Mouse (Mus musculus) liver, embryonic 16.5 days (tissue): ENCODE results near the gene Dnah8. TPM values are rescaled to one million over a fixed set of nuclear protein-coding genes. Genes with fewer than 3 reads are reported as not detected.

Experiments
- ATAC-seq: fragments of 200-750 bp; cut with Nextera tagmentation; 2 replicates; pipeline ENCODE4 v1.8.0; 2017; ENCODE audit warnings: low read depth, mild to moderate bottlenecking, moderate number of reproducible peaks, moderate library complexity
- H3K27ac ChIP-seq: fragments of 300-500 bp; sonication (generic); 2 replicates; pipeline ENCODE4 v1.5.1; 2014; ENCODE audit warnings: mild to moderate bottlenecking, low read length
- H3K27me3 ChIP-seq: fragments of 300-500 bp; sonication (generic); 2 replicates; pipeline ENCODE4 v1.6.1; 2014; ENCODE audit warnings: low read depth, low read length, mixed read lengths; ENCODE audit not compliant: control insufficient read depth, insufficient read depth
- H3K36me3 ChIP-seq: fragments of 300-500 bp; sonication (generic); 2 replicates; pipeline ENCODE4 v1.6.1; 2014; ENCODE audit warnings: mild to moderate bottlenecking; ENCODE audit not compliant: control insufficient read depth, insufficient read depth
- H3K4me1 ChIP-seq: fragments of 300-500 bp; sonication (generic); 2 replicates; pipeline ENCODE4 v1.6.1; 2014; ENCODE audit warnings: low read depth, low read length, mixed read lengths; ENCODE audit not compliant: control insufficient read depth
- H3K4me2 ChIP-seq: fragments of 300-500 bp; sonication (generic); 2 replicates; pipeline ENCODE4 v1.6.1; 2014; ENCODE audit warnings: low read depth, low read length, mixed read lengths
- H3K4me3 ChIP-seq: fragments of 300-500 bp; sonication (generic); 2 replicates; pipeline ENCODE4 v1.5.1; 2014; ENCODE audit warnings: low read depth, mild to moderate bottlenecking, low read length
- H3K9ac ChIP-seq: fragments of 300-500 bp; sonication (generic); 2 replicates; pipeline ENCODE4 v1.6.1; 2014; ENCODE audit warnings: low read depth, low read length
- H3K9me3 ChIP-seq: fragments of 300-500 bp; sonication (generic); replicated peaks from 2 replicates; pipeline ENCODE4 v1.6.1; 2016; ENCODE audit warnings: low read length; ENCODE audit not compliant: control insufficient read depth
- WGBS: fragments of 180-500 bp; shearing (Covaris S2); extraction: QIAGEN DNeasy Blood & Tissue Kit; methylation state at CpG from one replicate; pipeline ENCODE4 v1.1.7; 2014; ENCODE audit not compliant: insufficient replicate concordance; 5-methylcytosine and 5-hydroxymethylcytosine counted together
- polyA plus RNA-seq: library from polyadenylated mRNA; unstranded; fragments of >200 nt; fragmentation: Nextera tagmentation; extraction: Ambion mirVana; gene quantifications from 2 replicates; pipeline ENCODE4 v1.2.1, GENCODE M21; 2015

Dnah8 gene
- polyA plus RNA-seq, 1 experiment from 2014 or later = 0.99 TPM

GRCm38 (mm10) chr17:30912536-30912935, 288.4 kb downstream of the Dnah8 start:
- no peak for ATAC-seq
- Histone ChIP-seq H3K4me1 (no peaks in the 10 kb centered on the region), H3K36me3 (no peaks in the 10 kb centered on the region), H3K9me3 (no peaks in the 10 kb centered on the region), H3K27ac (no peak overlapping the region), H3K4me3 (no peak overlapping the region), H3K9ac (no peak overlapping the region), H3K4me2 (no peak overlapping the region), H3K27me3 (no peaks in the 10 kb centered on the region)
- WGBS = 48% methylated on average over 5 of the region's 5 CpGs

GRCm38 (mm10) chr17:30914264-30914663, 290.1 kb downstream of the Dnah8 start:
- no peak overlapping the region for H3K27ac ChIP-seq
- no peak overlapping the region for H3K4me3 ChIP-seq
- H3K9ac ChIP-seq = no peak overlapping the region
- H3K4me1 ChIP-seq = no peaks in the 10 kb centered on the region
- no peak overlapping the region for H3K4me2 ChIP-seq
- H3K36me3 ChIP-seq = no peaks in the 10 kb centered on the region
- ATAC-seq = no peak
- no peaks in the 10 kb centered on the region for H3K9me3 ChIP-seq
- no peaks in the 10 kb centered on the region for H3K27me3 ChIP-seq

GRCm38 (mm10) chr17:30923566-30923965, 299.4 kb downstream of the Dnah8 start:
- H3K4me1 ChIP-seq = no peaks in the 10 kb centered on the region
- no peaks in the 10 kb centered on the region for H3K27me3 ChIP-seq
- no peak overlapping the region for H3K4me2 ChIP-seq
- no peak overlapping the region for H3K9ac ChIP-seq
- 38% methylated on average over 4 of the region's 4 CpGs for WGBS
- no peaks in the 10 kb centered on the region for H3K36me3 ChIP-seq
- no peak overlapping the region for H3K4me3 ChIP-seq
- H3K9me3 ChIP-seq = no peaks in the 10 kb centered on the region
- ATAC-seq = no peak
- no peak overlapping the region for H3K27ac ChIP-seq

Other genes starting within 250 kb of the Dnah8 start
- 13.2 and 14.3 TPM in 2 replicates for gene Btbd9, start 47.9 kb upstream of the Dnah8 start, polyA plus RNA-seq
- gene Glo1, start 2.5 kb downstream of the Dnah8 start, polyA plus RNA-seq = 259 and 271 TPM in 2 replicates